Mouse (Mus musculus) midbrain, embryonic 14.5 days (tissue): ENCODE data around the gene Usp2. TPM values are rescaled to one million over a fixed set of nuclear protein-coding genes. Genes with fewer than 3 reads are reported as not detected.
A peak's percentile ranks its signal among the peaks of the same experiment; 100 is the strongest.

Experiments used
- ATAC-seq: fragments of 200-750 bp; cut with Nextera tagmentation; 2 replicates; pipeline ENCODE4 v1.8.0; 2017; ENCODE audit warnings: moderate number of reproducible peaks, moderate library complexity; ENCODE audit not compliant: low FRiP score, low TSS enrichment
- DNase-seq: peaks from one replicate; pipeline ENCODE4 v3.0.0-alpha.2; 2015
- H3K27ac ChIP-seq: fragments of 300-500 bp; sonication (generic); replicated peaks from 2 replicates; pipeline ENCODE4 v1.5.1; 2014; ENCODE audit warnings: mild to moderate bottlenecking, low read depth, low read length, moderate library complexity
- H3K27me3 ChIP-seq: fragments of 300-500 bp; sonication (generic); 2 replicates; pipeline ENCODE4 v1.6.1; 2014; ENCODE audit warnings: low read length, control low read depth, mixed read lengths; ENCODE audit not compliant: control insufficient read depth, insufficient read depth
- H3K36me3 ChIP-seq: fragments of 300-500 bp; sonication (generic); 2 replicates; pipeline ENCODE4 v1.6.1; 2014; ENCODE audit warnings: low read length, control low read depth; ENCODE audit not compliant: control insufficient read depth, insufficient read depth
- H3K4me1 ChIP-seq: fragments of 300-500 bp; sonication (generic); 2 replicates; pipeline ENCODE4 v1.6.1; 2014; ENCODE audit warnings: mild to moderate bottlenecking, antibody characterized with exemption, low read length, control low read depth; ENCODE audit not compliant: control insufficient read depth, insufficient read depth
- H3K4me2 ChIP-seq: fragments of 300-500 bp; sonication (generic); 2 replicates; pipeline ENCODE4 v1.6.1; 2014; ENCODE audit warnings: mild to moderate bottlenecking, low read length, moderate library complexity
- H3K4me3 ChIP-seq: fragments of 300-500 bp; sonication (generic); replicated peaks from 2 replicates; pipeline ENCODE4 v1.5.1; 2014; ENCODE audit warnings: low read depth, low read length
- H3K9ac ChIP-seq: fragments of 300-500 bp; sonication (generic); replicated peaks from 2 replicates; pipeline ENCODE4 v1.6.1; 2014; ENCODE audit warnings: mild to moderate bottlenecking, low read length, moderate library complexity
- H3K9me3 ChIP-seq: fragments of 300-500 bp; sonication (generic); 2 replicates; pipeline ENCODE4 v1.6.1; 2016; ENCODE audit warnings: low read length, control low read depth, mixed read lengths; ENCODE audit not compliant: control insufficient read depth
- WGBS: fragments of 180-500 bp; shearing (Covaris S2); extraction: QIAGEN DNeasy Blood & Tissue Kit; methylation state at CpG from one replicate; pipeline ENCODE4 v1.1.7; 2014; 5-methylcytosine and 5-hydroxymethylcytosine counted together
- polyA plus RNA-seq: library from polyadenylated mRNA; unstranded; fragments of >200 nt; fragmentation: Nextera tagmentation; extraction: Ambion mirVana; gene quantifications from 2 replicates; pipeline ENCODE4 v1.2.1, GENCODE M21; 2014

Usp2 gene
- polyA plus RNA-seq, 1 experiment from 2014 or later = 6.6 TPM

GRCm38 (mm10) chr9:44044426-44045157, 22.2 kb upstream of the Usp2 start:
- Histone ChIP-seq H3K36me3 (no peaks in the 10 kb centered on the region), H3K9ac (no peak overlapping the region), H3K9me3 (no peaks in the 10 kb centered on the region), H3K4me2 (no peak overlapping the region), H3K4me3 (no peak overlapping the region), H3K27me3 (peaks cover 23% of the 10 kb centered on the region), H3K4me1 (0 out of 2 replicates have a peak, but pooled peaks cover 5% of the 10 kb centered on the region), H3K27ac (no peak overlapping the region)
- WGBS = 43% methylated on average over 14 of the region's 14 CpGs
- DNase-seq (peak; percentile 11), ATAC-seq (no peak)

GRCm38 (mm10) chr9:44045158-44045883, 21.5 kb upstream of the Usp2 start:
- DNase-seq (no peak), ATAC-seq (no peak)
- Histone ChIP-seq H3K4me1 (0 out of 2 replicates have a peak, but pooled peaks cover 5% of the 10 kb centered on the region), H3K4me3 (no peak overlapping the region), H3K27me3 (peaks cover 23% of the 10 kb centered on the region), H3K27ac (no peak overlapping the region), H3K9me3 (no peaks in the 10 kb centered on the region), H3K36me3 (no peaks in the 10 kb centered on the region), H3K4me2 (no peak overlapping the region), H3K9ac (no peak overlapping the region)
- WGBS = 67% methylated on average over 3 of the region's 3 CpGs

GRCm38 (mm10) chr9:44045884-44046272, 20.9 kb upstream of the Usp2 start:
- 83% methylated on average over 5 of the region's 5 CpGs for WGBS
- no peak for DNase-seq
- no peak for ATAC-seq
- Histone ChIP-seq H3K4me1 (0 out of 2 replicates have a peak, but pooled peaks cover 5% of the 10 kb centered on the region), H3K4me3 (no peak overlapping the region), H3K27me3 (peaks cover 23% of the 10 kb centered on the region), H3K4me2 (no peak overlapping the region), H3K9me3 (no peaks in the 10 kb centered on the region), H3K36me3 (no peaks in the 10 kb centered on the region), H3K9ac (no peak overlapping the region), H3K27ac (no peak overlapping the region)

- no peak overlapping the region for H3K4me2 ChIP-seq
- no peak overlapping the region for H3K9ac ChIP-seq
- no peak overlapping the region for H3K27ac ChIP-seq
- DNase-seq (no peak), ATAC-seq (no peak)
- H3K36me3 ChIP-seq = no peaks in the 10 kb centered on the region
- 95% methylated on average over 12 of the region's 12 CpGs for WGBS
- H3K4me3 ChIP-seq = no peak overlapping the region
- H3K4me1 ChIP-seq = 0 out of 2 replicates have a peak, but pooled peaks cover 5% of the 10 kb centered on the region
- H3K9me3 ChIP-seq = no peaks in the 10 kb centered on the region
- peaks cover 23% of the 10 kb centered on the region for H3K27me3 ChIP-seq
Measured at GRCm38 (mm10) chr9:44046426-44046825, 20.4 kb upstream of the Usp2 start.

GRCm38 (mm10) chr9:44047071-44047470, 19.8 kb upstream of the Usp2 start:
- 72% methylated on average over 6 of the region's 6 CpGs for WGBS
- Histone ChIP-seq H3K9ac (no peak overlapping the region), H3K9me3 (no peaks in the 10 kb centered on the region), H3K4me3 (no peak overlapping the region), H3K4me1 (0 out of 2 replicates have a peak, but pooled peaks cover 5% of the 10 kb centered on the region), H3K27ac (no peak overlapping the region), H3K36me3 (no peaks in the 10 kb centered on the region), H3K4me2 (no peak overlapping the region), H3K27me3 (peaks cover 18% of the 10 kb centered on the region)
- ATAC-seq (no peak), DNase-seq (no peak)

- H3K27me3 ChIP-seq = peaks cover 18% of the 10 kb centered on the region
- WGBS = 81% methylated on average over 14 of the region's 14 CpGs
- H3K36me3 ChIP-seq = no peaks in the 10 kb centered on the region
- H3K4me3 ChIP-seq = no peak overlapping the region
- H3K27ac ChIP-seq = no peak overlapping the region
- no peak overlapping the region for H3K4me2 ChIP-seq
- H3K4me1 ChIP-seq = 0 out of 2 replicates have a peak, but pooled peaks cover 5% of the 10 kb centered on the region
- no peak for ATAC-seq
- DNase-seq = no peak
- H3K9me3 ChIP-seq = no peaks in the 10 kb centered on the region
- H3K9ac ChIP-seq = no peak overlapping the region
Measured at GRCm38 (mm10) chr9:44047571-44048490, 19.0 kb upstream of the Usp2 start.

- no peaks in the 10 kb centered on the region for H3K36me3 ChIP-seq
- WGBS = 80% methylated on average over 15 of the region's 15 CpGs
- H3K4me3 ChIP-seq = no peak overlapping the region
- H3K9me3 ChIP-seq = no peaks in the 10 kb centered on the region
- H3K4me1 ChIP-seq = 0 out of 2 replicates have a peak, but pooled peaks cover 3% of the 10 kb centered on the region
- no peak overlapping the region for H3K9ac ChIP-seq
- ATAC-seq = no peak
- H3K27ac ChIP-seq = no peak overlapping the region
- peaks cover 15% of the 10 kb centered on the region for H3K27me3 ChIP-seq
- DNase-seq = no peak
- H3K4me2 ChIP-seq = no peak overlapping the region
Measured at GRCm38 (mm10) chr9:44048541-44049380, 18.1 kb upstream of the Usp2 start.
